Mouse (Mus musculus): ENCODE data around the gene Tcf7l1. TPM values are rescaled to one million over a fixed set of nuclear protein-coding genes. Genes with fewer than 3 reads are reported as not detected.

Tcf7l1 gene
- polyA plus RNA-seq, 1 experiment from 2014 or later: 14.6 TPM

GRCm38 (mm10) chr6:72604066-72604465 lies 185.0 kb downstream of the Tcf7l1 start:
- Histone ChIP-seq H3K27ac (ENCODE audit: low read depth, low read length) (no peak overlapping the region), H3K4me1 (replicated peaks; ENCODE audit: control insufficient read depth, insufficient read depth, low read length) (peaks cover 3% of the 10 kb centered on the region; the same call in 1 of the 2 replicates), H3K27me3 (replicated peaks; ENCODE audit: control insufficient read depth, insufficient read depth, low read length) (no peaks in the 10 kb centered on the region), H3K4me3 (ENCODE audit: low read depth, low read length) (no peak overlapping the region), H3K36me3 (ENCODE audit: control insufficient read depth, insufficient read depth, low read length) (peaks cover 3% of the 10 kb centered on the region; the same call in 1 of the 2 replicates), H3K9me3 (ENCODE audit: control insufficient read depth, low read length) (no peaks in the 10 kb centered on the region), H3K4me2 (no peak overlapping the region), H3K9ac (ENCODE audit: low read depth, low read length) (no peak overlapping the region)
- DNase-seq (ENCODE audit: low spot score) (no peak), ATAC-seq (replicated peaks; ENCODE audit: low FRiP score) (no peak)
- 80% methylated on average over 2 of the region's 2 CpGs for WGBS

GRCm38 (mm10) chr6:72601732-72602131 lies 187.3 kb downstream of the Tcf7l1 start:
- 0 out of 2 replicates have a peak, but pooled peaks cover 3% of the 10 kb centered on the region for H3K36me3 ChIP-seq (ENCODE audit: control insufficient read depth, insufficient read depth, low read length)
- H3K9me3 ChIP-seq (ENCODE audit: control insufficient read depth, low read length): no peaks in the 10 kb centered on the region
- WGBS: 31% methylated on average over 1 of the region's 1 CpGs
- no peak overlapping the region for H3K27ac ChIP-seq (ENCODE audit: low read depth, low read length)
- H3K9ac ChIP-seq (ENCODE audit: low read depth, low read length): no peak overlapping the region
- H3K27me3 ChIP-seq (replicated peaks; ENCODE audit: control insufficient read depth, insufficient read depth, low read length): no peaks in the 10 kb centered on the region
- no peak overlapping the region for H3K4me3 ChIP-seq (ENCODE audit: low read depth, low read length)
- peak; percentile 60 for DNase-seq (ENCODE audit: low spot score)
- no peak overlapping the region for H3K4me2 ChIP-seq
- H3K4me1 ChIP-seq (replicated peaks; ENCODE audit: control insufficient read depth, insufficient read depth, low read length): peaks cover 10% of the 10 kb centered on the region; the same call in 1 of the 2 replicates
- no peak for ATAC-seq (replicated peaks; ENCODE audit: low FRiP score)

- 86% methylated on average over 12 of the region's 12 CpGs for WGBS
- Histone ChIP-seq H3K27ac (ENCODE audit: low read depth, low read length) (no peak overlapping the region), H3K36me3 (ENCODE audit: control insufficient read depth, insufficient read depth, low read length) (no peaks in the 10 kb centered on the region), H3K27me3 (replicated peaks; ENCODE audit: control insufficient read depth, insufficient read depth, low read length) (no peaks in the 10 kb centered on the region), H3K4me3 (ENCODE audit: low read depth, low read length) (no peak overlapping the region), H3K9ac (ENCODE audit: low read depth, low read length) (no peak overlapping the region), H3K4me2 (no peak overlapping the region), H3K4me1 (replicated peaks; ENCODE audit: control insufficient read depth, insufficient read depth, low read length) (peaks cover 10% of the 10 kb centered on the region; the same call in 1 of the 2 replicates), H3K9me3 (ENCODE audit: control insufficient read depth, low read length) (no peaks in the 10 kb centered on the region)
- DNase-seq (ENCODE audit: low spot score) (no peak), ATAC-seq (replicated peaks; ENCODE audit: low FRiP score) (no peak)
Measured at GRCm38 (mm10) chr6:72600771-72601170, 188.3 kb downstream of the Tcf7l1 start.

GRCm38 (mm10) chr6:72600216-72600615 lies 188.8 kb downstream of the Tcf7l1 start:
- Histone ChIP-seq H3K27ac (ENCODE audit: low read depth, low read length) (no peak overlapping the region), H3K4me3 (ENCODE audit: low read depth, low read length) (no peak overlapping the region), H3K4me1 (replicated peaks; ENCODE audit: control insufficient read depth, insufficient read depth, low read length) (peaks cover 10% of the 10 kb centered on the region; the same call in 1 of the 2 replicates), H3K9me3 (ENCODE audit: control insufficient read depth, low read length) (no peaks in the 10 kb centered on the region), H3K27me3 (replicated peaks; ENCODE audit: control insufficient read depth, insufficient read depth, low read length) (no peaks in the 10 kb centered on the region), H3K4me2 (no peak overlapping the region), H3K36me3 (ENCODE audit: control insufficient read depth, insufficient read depth, low read length) (no peaks in the 10 kb centered on the region), H3K9ac (ENCODE audit: low read depth, low read length) (no peak overlapping the region)
- ATAC-seq (replicated peaks; ENCODE audit: low FRiP score) (no peak), DNase-seq (ENCODE audit: low spot score) (no peak)
- 78% methylated on average over 6 of the region's 6 CpGs for WGBS

GRCm38 (mm10) chr6:72598791-72599557 lies 190.1 kb downstream of the Tcf7l1 start:
- H3K27ac ChIP-seq (ENCODE audit: low read depth, low read length): peak overlapping the region; percentile 66
- no peak for DNase-seq (ENCODE audit: low spot score)
- peak overlapping the region; percentile 81 for H3K9ac ChIP-seq (ENCODE audit: low read depth, low read length)
- H3K4me3 ChIP-seq (ENCODE audit: low read depth, low read length): peak overlapping the region; percentile 72
- H3K4me1 ChIP-seq (replicated peaks; ENCODE audit: control insufficient read depth, insufficient read depth, low read length): peaks cover 10% of the 10 kb centered on the region; the same call in 1 of the 2 replicates
- no peak; the same call in none of the 2 replicates for ATAC-seq (replicated peaks; ENCODE audit: low FRiP score)
- no peaks in the 10 kb centered on the region for H3K27me3 ChIP-seq (replicated peaks; ENCODE audit: control insufficient read depth, insufficient read depth, low read length)
- H3K4me2 ChIP-seq: peak overlapping the region; percentile 87
- WGBS: 35% methylated on average over 12 of the region's 12 CpGs
- H3K9me3 ChIP-seq (ENCODE audit: control insufficient read depth, low read length): no peaks in the 10 kb centered on the region
- H3K36me3 ChIP-seq (ENCODE audit: control insufficient read depth, insufficient read depth, low read length): no peaks in the 10 kb centered on the region

GRCm38 (mm10) chr6:72597956-72598753 lies 190.9 kb downstream of the Tcf7l1 start, which contains the start of the genes Elmod3 and Retsat:
Gene Elmod3, minus strand, starts transcription at chr6:72598413.
Gene Retsat, plus strand, starts transcription at chr6:72598475.
- ATAC-seq (replicated peaks; ENCODE audit: low FRiP score): peak; percentile 85
- peak within 1 kb of the TSS; percentile 66 for H3K27ac ChIP-seq (ENCODE audit: low read depth, low read length)

GRCm38 (mm10) chr6:72597083-72597874 lies 191.8 kb downstream of the Tcf7l1 start:
- DNase-seq (ENCODE audit: low spot score) (no peak), ATAC-seq (replicated peaks; ENCODE audit: low FRiP score) (no peak)
- Histone ChIP-seq H3K36me3 (ENCODE audit: control insufficient read depth, insufficient read depth, low read length) (no peaks in the 10 kb centered on the region), H3K9me3 (ENCODE audit: control insufficient read depth, low read length) (no peaks in the 10 kb centered on the region), H3K4me1 (replicated peaks; ENCODE audit: control insufficient read depth, insufficient read depth, low read length) (peaks cover 10% of the 10 kb centered on the region; the same call in 1 of the 2 replicates), H3K27ac (ENCODE audit: low read depth, low read length) (no peak overlapping the region), H3K27me3 (replicated peaks; ENCODE audit: control insufficient read depth, insufficient read depth, low read length) (no peaks in the 10 kb centered on the region), H3K4me2 (peak overlapping the region; percentile 87), H3K4me3 (ENCODE audit: low read depth, low read length) (peak overlapping the region; percentile 72), H3K9ac (ENCODE audit: low read depth, low read length) (peak overlapping the region; percentile 81)
- WGBS: 60% methylated on average over 13 of the region's 13 CpGs

More at GRCm38 (mm10) chr6:72597956-72598753, 190.9 kb downstream of the Tcf7l1 start, which contains the start of the genes Elmod3 and Retsat:
- WGBS: under 1% methylated on average over 38 of the region's 38 CpGs
- Histone ChIP-seq H3K36me3 (ENCODE audit: control insufficient read depth, insufficient read depth, low read length) (no peaks in the 10 kb centered on the region), H3K27me3 (replicated peaks; ENCODE audit: control insufficient read depth, insufficient read depth, low read length) (no peaks in the 10 kb centered on the region), H3K9me3 (ENCODE audit: control insufficient read depth, low read length) (no peaks in the 10 kb centered on the region), H3K4me1 (replicated peaks; ENCODE audit: control insufficient read depth, insufficient read depth, low read length) (peaks cover 10% of the 10 kb centered on the region; the same call in 1 of the 2 replicates), H3K4me2 (peak within 1 kb of the TSS; percentile 87), H3K9ac (ENCODE audit: low read depth, low read length) (peak within 1 kb of the TSS; percentile 81), H3K4me3 (ENCODE audit: low read depth, low read length) (peak within 1 kb of the TSS; percentile 72)
- peak; percentile 86 for DNase-seq (ENCODE audit: low spot score)

- no peak overlapping the region for H3K9ac ChIP-seq (ENCODE audit: low read depth, low read length)
- H3K4me1 ChIP-seq (replicated peaks; ENCODE audit: control insufficient read depth, insufficient read depth, low read length): peaks cover 6% of the 10 kb centered on the region; the same call in 1 of the 2 replicates
- no peak for ATAC-seq (replicated peaks; ENCODE audit: low FRiP score)
- WGBS: 68% methylated on average over 5 of the region's 5 CpGs
- no peak overlapping the region for H3K4me2 ChIP-seq
- H3K4me3 ChIP-seq (ENCODE audit: low read depth, low read length): no peak overlapping the region
- no peaks in the 10 kb centered on the region for H3K27me3 ChIP-seq (replicated peaks; ENCODE audit: control insufficient read depth, insufficient read depth, low read length)
- no peaks in the 10 kb centered on the region for H3K9me3 ChIP-seq (ENCODE audit: control insufficient read depth, low read length)
- H3K27ac ChIP-seq (ENCODE audit: low read depth, low read length): no peak overlapping the region
- no peak for DNase-seq (ENCODE audit: low spot score)
- H3K36me3 ChIP-seq (ENCODE audit: control insufficient read depth, insufficient read depth, low read length): no peaks in the 10 kb centered on the region
Measured at GRCm38 (mm10) chr6:72593914-72594313, 195.1 kb downstream of the Tcf7l1 start.

Data from liver, embryonic 11.5 days (tissue).